Mouse (Mus musculus) spleen, postnatal 14 days (tissue): ENCODE measurements around the gene Zfhx3.

Source experiments
- DNase-seq, 2 experiments: peaks; one replicate each; pipeline ENCODE4 v3.0.0; 2021 to 2022; ENCODE audit warnings: low spot score in 2 of 2

Gene Zfhx3

GRCm38 (mm10) chr8:108017727-108018126 lies 75.3 kb downstream of the Zfhx3 start:
- no peak for DNase-seq

DNA sequence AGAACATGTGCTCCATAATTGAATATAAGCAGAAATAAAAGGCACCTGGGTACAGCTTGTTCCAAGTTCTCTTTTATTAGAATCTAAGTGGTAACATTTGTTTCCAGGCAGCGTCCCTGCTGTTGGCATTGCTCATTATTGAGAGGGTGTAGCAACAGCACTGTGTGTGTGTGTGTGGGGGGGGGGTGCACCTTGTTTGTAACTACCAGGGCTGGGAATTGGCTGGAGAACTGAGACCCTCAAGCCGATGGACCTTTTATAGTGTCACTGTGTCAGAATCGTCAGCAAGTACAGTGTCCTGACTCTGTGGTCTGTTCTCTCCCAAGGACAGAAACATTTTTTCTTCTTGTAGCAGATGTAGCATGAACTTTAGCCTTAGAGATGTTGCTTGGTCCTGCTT lies 77.2 kb downstream of the Zfhx3 start:
- DNase-seq, result no peak

DNA sequence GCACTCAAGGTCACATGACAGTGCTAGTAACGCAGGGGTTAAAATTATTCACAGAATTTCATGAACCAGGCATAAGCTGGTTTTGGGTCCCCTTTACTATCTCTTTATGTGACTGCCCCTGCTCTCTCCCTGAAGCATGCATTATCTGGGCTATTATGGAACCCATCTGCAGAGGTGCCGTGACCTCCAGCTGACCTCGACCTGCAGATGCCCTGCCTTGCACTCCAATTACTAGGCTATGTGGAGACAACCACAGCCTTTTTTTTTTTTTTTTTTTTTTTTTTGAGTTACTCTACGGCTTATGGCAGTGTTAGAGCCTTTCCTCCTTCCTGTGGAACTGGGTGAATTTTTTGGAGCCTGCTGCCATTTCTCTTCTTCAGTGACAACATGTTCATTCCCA lies 80.0 kb downstream of the Zfhx3 start:
- no peak for DNase-seq

GRCm38 (mm10) chr8:108024331-108024730 lies 81.9 kb downstream of the Zfhx3 start:
- DNase-seq, result no peak

DNA sequence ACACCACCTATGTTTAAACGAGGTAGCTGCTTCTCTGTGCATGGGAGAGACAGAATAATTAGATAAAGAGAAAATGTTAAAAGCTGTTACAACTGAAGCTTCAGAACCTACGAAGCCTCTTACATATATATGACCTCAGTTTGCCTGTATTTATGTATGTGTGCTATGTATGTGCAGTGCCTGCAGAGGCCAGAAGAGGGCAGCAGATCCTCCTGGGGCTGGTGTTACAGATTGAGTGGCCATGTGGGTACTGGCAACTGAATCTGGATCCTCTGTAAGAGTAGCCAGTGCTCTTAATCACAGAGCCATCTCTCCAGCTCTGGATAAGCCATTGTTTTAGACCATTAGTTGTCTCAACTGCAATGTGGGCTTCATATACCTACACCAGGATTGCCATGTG lies 82.8 kb downstream of the Zfhx3 start:
- no peak for DNase-seq

GRCm38 (mm10) chr8:108026557-108027440 lies 84.4 kb downstream of the Zfhx3 start:
- no peak for DNase-seq

- no peak for DNase-seq
These were observed 85.1 kb downstream of the Zfhx3 start for GRCm38 (mm10) chr8:108027561-108028025.

GRCm38 (mm10) chr8:108028440-108028839 lies 86.0 kb downstream of the Zfhx3 start:
- no peak for DNase-seq

GRCm38 (mm10) chr8:108031159-108031558 lies 88.7 kb downstream of the Zfhx3 start:
- no peak for DNase-seq

- no peak for DNase-seq
These were observed 91.6 kb downstream of the Zfhx3 start for GRCm38 (mm10) chr8:108034070-108034469.

GRCm38 (mm10) chr8:108034726-108035125 lies 92.3 kb downstream of the Zfhx3 start:
- DNase-seq, result no peak

GRCm38 (mm10) chr8:108043618-108044017 lies 101.2 kb downstream of the Zfhx3 start:
- no peak for DNase-seq

DNA sequence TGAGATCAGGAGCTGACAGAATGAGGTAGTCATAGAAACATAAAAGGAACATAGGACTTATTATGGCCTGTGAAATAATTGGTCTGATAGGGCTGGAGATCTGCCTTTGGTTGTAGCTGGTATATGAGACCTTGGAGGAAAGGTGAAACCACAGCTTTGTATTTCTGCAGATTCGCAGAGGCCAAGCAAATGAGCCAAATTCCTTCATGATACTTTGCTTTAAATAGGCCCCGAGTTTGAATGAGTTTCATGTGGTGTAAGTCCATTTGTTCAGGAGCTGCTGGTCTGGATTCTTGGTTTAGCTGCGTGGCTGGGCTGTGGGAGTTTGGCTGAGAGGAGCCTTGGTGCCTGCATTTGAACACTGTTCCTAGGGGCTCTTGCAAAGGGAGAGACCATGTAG lies 101.7 kb downstream of the Zfhx3 start:
- no peak for DNase-seq

- no peak for DNase-seq
These were observed 113.8 kb downstream of the Zfhx3 start for GRCm38 (mm10) chr8:108056241-108056640.

DNA sequence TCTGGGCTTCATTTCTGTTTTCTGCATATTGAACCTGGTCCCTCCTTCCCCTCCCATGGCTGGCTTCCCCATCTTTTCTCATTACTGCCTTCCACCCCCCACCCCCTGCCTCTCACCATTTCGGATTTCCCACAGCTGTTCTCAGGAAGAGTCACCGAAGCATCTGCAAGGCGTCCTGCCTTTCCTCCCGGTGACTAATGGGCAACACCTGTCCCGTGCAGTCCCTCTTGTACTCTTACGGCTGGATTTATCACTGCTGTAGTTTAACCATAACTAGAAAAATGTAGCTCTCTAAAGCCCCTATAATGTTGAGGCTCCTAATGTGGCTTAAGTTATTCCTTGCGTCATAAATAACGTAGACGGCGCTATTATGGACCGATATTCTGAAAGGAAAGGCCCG lies 119.5 kb downstream of the Zfhx3 start:
- no peak for DNase-seq

- DNase-seq, result no peak
These were observed 124.7 kb downstream of the Zfhx3 start for GRCm38 (mm10) chr8:108067111-108067510.

DNA sequence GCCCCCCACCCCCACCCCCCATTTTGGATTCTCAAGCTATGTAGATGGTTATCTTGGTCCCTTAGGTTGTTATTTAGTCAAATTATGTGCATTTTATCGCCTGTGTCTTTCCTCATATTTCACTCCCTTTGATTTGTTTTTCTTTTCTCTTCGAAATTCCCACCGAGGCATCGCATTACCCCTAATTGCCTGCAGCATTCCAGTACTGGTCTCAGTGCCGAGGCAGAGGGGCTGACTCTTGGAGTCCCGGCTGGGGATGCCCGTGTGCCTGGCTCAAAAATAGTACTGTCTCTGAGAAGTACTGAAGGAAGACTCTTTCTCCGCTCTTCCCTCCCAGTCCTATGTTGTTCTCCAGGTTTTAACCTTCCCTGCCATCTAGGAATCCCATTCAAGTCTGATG lies 125.8 kb downstream of the Zfhx3 start:
- no peak for DNase-seq

- DNase-seq, result no peak
These were observed 128.0 kb downstream of the Zfhx3 start for GRCm38 (mm10) chr8:108070438-108070837.

GRCm38 (mm10) chr8:108072126-108072746 lies 129.8 kb downstream of the Zfhx3 start:
- no peak for DNase-seq

GRCm38 (mm10) chr8:108072853-108073252 lies 130.4 kb downstream of the Zfhx3 start:
- DNase-seq, result no peak

GRCm38 (mm10) chr8:108075176-108075575 lies 132.7 kb downstream of the Zfhx3 start:
- no peak for DNase-seq

- no peak for DNase-seq
These were observed 136.3 kb downstream of the Zfhx3 start for GRCm38 (mm10) chr8:108078726-108079125.

DNA sequence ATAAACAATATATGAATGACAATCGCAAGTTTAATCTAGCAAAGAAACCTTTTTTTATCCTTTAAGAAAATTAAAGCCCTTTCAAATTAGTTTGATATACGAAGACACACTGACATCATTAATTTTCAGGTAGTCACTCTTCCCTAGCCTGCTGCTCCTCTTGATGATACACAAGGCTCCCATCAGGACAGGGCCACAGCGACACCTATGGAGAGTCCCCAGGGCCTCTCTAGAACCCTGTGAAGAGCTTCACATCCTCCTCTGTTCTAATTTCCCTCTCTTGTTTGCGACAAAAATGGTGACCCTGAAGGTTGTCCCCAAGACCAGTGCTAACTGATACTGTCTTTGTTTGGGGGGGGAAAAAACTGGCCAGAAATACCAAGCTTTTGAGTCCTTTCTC lies 144.5 kb downstream of the Zfhx3 start:
- no peak for DNase-seq
